Mouse (Mus musculus): ENCODE results near the gene Rcbtb1. TPM values are rescaled to one million over a fixed set of nuclear protein-coding genes. Genes with fewer than 3 reads are reported as not detected.
A peak's percentile ranks its signal among the peaks of the same experiment; 100 is the strongest.

Rcbtb1 gene
- polyA plus RNA-seq, 1 experiment from 2014 or later, result 79.1 TPM

- 0 out of 2 replicates have a peak overlapping the region, but pooled peaks have one; percentile 25 for H3K9ac ChIP-seq (replicated peaks; ENCODE audit: low read depth, low read length)
- no peak for ATAC-seq
- peaks cover 38% of the 10 kb centered on the region for H3K4me1 ChIP-seq (replicated peaks; ENCODE audit: control insufficient read depth, insufficient read depth, low read length)
Measured at GRCm38 (mm10) chr14:59205976-59206583, 5.1 kb downstream of the Rcbtb1 start.

GRCm38 (mm10) chr14:59209003-59209402 lies 8.0 kb downstream of the Rcbtb1 start:
- Histone ChIP-seq H3K27ac (ENCODE audit: low read length) (no peak overlapping the region), H3K4me3 (replicated peaks; ENCODE audit: low read length) (no peak overlapping the region), H3K4me1 (replicated peaks; ENCODE audit: control insufficient read depth, insufficient read depth, low read length) (peaks cover 27% of the 10 kb centered on the region), H3K4me2 (ENCODE audit: low read length) (no peak overlapping the region), H3K27me3 (replicated peaks; ENCODE audit: control insufficient read depth, insufficient read depth, low read length) (no peaks in the 10 kb centered on the region), H3K9me3 (ENCODE audit: control insufficient read depth, low read length) (no peaks in the 10 kb centered on the region), H3K36me3 (ENCODE audit: control insufficient read depth, insufficient read depth) (peaks cover 7% of the 10 kb centered on the region), H3K9ac (replicated peaks; ENCODE audit: low read depth, low read length) (no peak overlapping the region)
- no peak for ATAC-seq
- 92% methylated on average over 7 of the region's 7 CpGs for WGBS

More at GRCm38 (mm10) chr14:59205976-59206583, 5.1 kb downstream of the Rcbtb1 start:
- H3K36me3 ChIP-seq (ENCODE audit: control insufficient read depth, insufficient read depth), result no peaks in the 10 kb centered on the region
- H3K4me2 ChIP-seq (ENCODE audit: low read length), result no peak overlapping the region
- H3K9me3 ChIP-seq (ENCODE audit: control insufficient read depth, low read length), result no peaks in the 10 kb centered on the region
- H3K27ac ChIP-seq (ENCODE audit: low read length), result no peak overlapping the region
- 41% methylated on average over 10 of the region's 10 CpGs for WGBS
- H3K4me3 ChIP-seq (replicated peaks; ENCODE audit: low read length), result no peak overlapping the region
- no peaks in the 10 kb centered on the region for H3K27me3 ChIP-seq (replicated peaks; ENCODE audit: control insufficient read depth, insufficient read depth, low read length)

GRCm38 (mm10) chr14:59209816-59210215 lies 8.8 kb downstream of the Rcbtb1 start:
- Histone ChIP-seq H3K4me3 (replicated peaks; ENCODE audit: low read length) (no peak overlapping the region), H3K27me3 (replicated peaks; ENCODE audit: control insufficient read depth, insufficient read depth, low read length) (no peaks in the 10 kb centered on the region), H3K9ac (replicated peaks; ENCODE audit: low read depth, low read length) (no peak overlapping the region), H3K9me3 (ENCODE audit: control insufficient read depth, low read length) (no peaks in the 10 kb centered on the region), H3K4me1 (replicated peaks; ENCODE audit: control insufficient read depth, insufficient read depth, low read length) (peaks cover 18% of the 10 kb centered on the region), H3K36me3 (ENCODE audit: control insufficient read depth, insufficient read depth) (peaks cover 7% of the 10 kb centered on the region), H3K27ac (ENCODE audit: low read length) (no peak overlapping the region), H3K4me2 (ENCODE audit: low read length) (no peak overlapping the region)
- 91% methylated on average over 2 of the region's 2 CpGs for WGBS
- ATAC-seq, result no peak

- Histone ChIP-seq H3K4me2 (ENCODE audit: low read length) (no peak overlapping the region), H3K9ac (replicated peaks; ENCODE audit: low read depth, low read length) (no peak overlapping the region), H3K27ac (ENCODE audit: low read length) (no peak overlapping the region), H3K36me3 (ENCODE audit: control insufficient read depth, insufficient read depth) (peaks cover 18% of the 10 kb centered on the region), H3K4me3 (replicated peaks; ENCODE audit: low read length) (no peak overlapping the region), H3K4me1 (replicated peaks; ENCODE audit: control insufficient read depth, insufficient read depth, low read length) (no peaks in the 10 kb centered on the region), H3K27me3 (replicated peaks; ENCODE audit: control insufficient read depth, insufficient read depth, low read length) (no peaks in the 10 kb centered on the region), H3K9me3 (ENCODE audit: control insufficient read depth, low read length) (no peaks in the 10 kb centered on the region)
- no peak for ATAC-seq
- 75% methylated on average over 3 of the region's 3 CpGs for WGBS
Measured at GRCm38 (mm10) chr14:59219241-59219640, 18.2 kb downstream of the Rcbtb1 start.

GRCm38 (mm10) chr14:59226240-59226639 lies 25.2 kb downstream of the Rcbtb1 start:
- Histone ChIP-seq H3K4me3 (replicated peaks; ENCODE audit: low read length) (no peak overlapping the region), H3K36me3 (ENCODE audit: control insufficient read depth, insufficient read depth) (peaks cover 52% of the 10 kb centered on the region), H3K27me3 (replicated peaks; ENCODE audit: control insufficient read depth, insufficient read depth, low read length) (no peaks in the 10 kb centered on the region), H3K9ac (replicated peaks; ENCODE audit: low read depth, low read length) (no peak overlapping the region), H3K4me1 (replicated peaks; ENCODE audit: control insufficient read depth, insufficient read depth, low read length) (no peaks in the 10 kb centered on the region), H3K4me2 (ENCODE audit: low read length) (no peak overlapping the region), H3K9me3 (ENCODE audit: control insufficient read depth, low read length) (no peaks in the 10 kb centered on the region), H3K27ac (ENCODE audit: low read length) (no peak overlapping the region)
- 95% methylated on average over 11 of the region's 11 CpGs for WGBS
- no peak for ATAC-seq

- H3K9ac ChIP-seq (replicated peaks; ENCODE audit: low read depth, low read length), result no peak overlapping the region
- H3K4me3 ChIP-seq (replicated peaks; ENCODE audit: low read length), result no peak overlapping the region
- WGBS, result 96% methylated on average over 3 of the region's 3 CpGs
- no peaks in the 10 kb centered on the region for H3K9me3 ChIP-seq (ENCODE audit: control insufficient read depth, low read length)
- no peak overlapping the region for H3K4me2 ChIP-seq (ENCODE audit: low read length)
- H3K27me3 ChIP-seq (replicated peaks; ENCODE audit: control insufficient read depth, insufficient read depth, low read length), result no peaks in the 10 kb centered on the region
- H3K36me3 ChIP-seq (ENCODE audit: control insufficient read depth, insufficient read depth), result peaks cover 48% of the 10 kb centered on the region
- H3K4me1 ChIP-seq (replicated peaks; ENCODE audit: control insufficient read depth, insufficient read depth, low read length), result no peaks in the 10 kb centered on the region
- no peak overlapping the region for H3K27ac ChIP-seq (ENCODE audit: low read length)
- no peak for ATAC-seq
Measured at GRCm38 (mm10) chr14:59229822-59230221, 28.8 kb downstream of the Rcbtb1 start.

GRCm38 (mm10) chr14:59230331-59230966 lies 29.4 kb downstream of the Rcbtb1 start:
- Histone ChIP-seq H3K36me3 (ENCODE audit: control insufficient read depth, insufficient read depth) (peaks cover 49% of the 10 kb centered on the region), H3K27me3 (replicated peaks; ENCODE audit: control insufficient read depth, insufficient read depth, low read length) (no peaks in the 10 kb centered on the region), H3K4me1 (replicated peaks; ENCODE audit: control insufficient read depth, insufficient read depth, low read length) (no peaks in the 10 kb centered on the region), H3K4me2 (ENCODE audit: low read length) (no peak overlapping the region), H3K9ac (replicated peaks; ENCODE audit: low read depth, low read length) (no peak overlapping the region), H3K9me3 (ENCODE audit: control insufficient read depth, low read length) (no peaks in the 10 kb centered on the region), H3K27ac (ENCODE audit: low read length) (no peak overlapping the region), H3K4me3 (replicated peaks; ENCODE audit: low read length) (no peak overlapping the region)
- no peak for ATAC-seq
- 83% methylated on average over 21 of the region's 21 CpGs for WGBS

GRCm38 (mm10) chr14:59232003-59232402 lies 31.0 kb downstream of the Rcbtb1 start:
- Histone ChIP-seq H3K36me3 (ENCODE audit: control insufficient read depth, insufficient read depth) (peaks cover 45% of the 10 kb centered on the region), H3K27me3 (replicated peaks; ENCODE audit: control insufficient read depth, insufficient read depth, low read length) (no peaks in the 10 kb centered on the region), H3K4me2 (ENCODE audit: low read length) (no peak overlapping the region), H3K4me1 (replicated peaks; ENCODE audit: control insufficient read depth, insufficient read depth, low read length) (no peaks in the 10 kb centered on the region), H3K9me3 (ENCODE audit: control insufficient read depth, low read length) (no peaks in the 10 kb centered on the region), H3K4me3 (replicated peaks; ENCODE audit: low read length) (no peak overlapping the region), H3K9ac (replicated peaks; ENCODE audit: low read depth, low read length) (no peak overlapping the region), H3K27ac (ENCODE audit: low read length) (no peak overlapping the region)
- 70% methylated on average over 5 of the region's 5 CpGs for WGBS
- no peak for ATAC-seq

- Histone ChIP-seq H3K4me1 (replicated peaks; ENCODE audit: control insufficient read depth, insufficient read depth, low read length) (no peaks in the 10 kb centered on the region), H3K9me3 (ENCODE audit: control insufficient read depth, low read length) (peaks cover 3% of the 10 kb centered on the region; the same call in 1 of the 2 replicates), H3K27ac (ENCODE audit: low read length) (no peak overlapping the region), H3K4me2 (ENCODE audit: low read length) (no peak overlapping the region), H3K27me3 (replicated peaks; ENCODE audit: control insufficient read depth, insufficient read depth, low read length) (no peaks in the 10 kb centered on the region), H3K4me3 (replicated peaks; ENCODE audit: low read length) (no peak overlapping the region), H3K9ac (replicated peaks; ENCODE audit: low read depth, low read length) (no peak overlapping the region), H3K36me3 (ENCODE audit: control insufficient read depth, insufficient read depth) (peaks cover 44% of the 10 kb centered on the region)
- 93% methylated on average over 9 of the region's 9 CpGs for WGBS
- no peak for ATAC-seq
Measured at GRCm38 (mm10) chr14:59233635-59234034, 32.6 kb downstream of the Rcbtb1 start.

All from forebrain, embryonic 16.5 days (tissue).